Mouse (Mus musculus) stomach, adult 2 months (tissue): ENCODE measurements around the gene Spats1. TPM values are rescaled to one million over a fixed set of nuclear protein-coding genes. Genes with fewer than 3 reads are reported as not detected.

Source experiments
- polyA plus RNA-seq: library from polyadenylated mRNA; depleted of rRNA; stranded (reverse); fragments of >200 nt; gene quantifications from 2 replicates; pipeline ENCODE4 v1.2.3, GENCODE M21; 2012; rRNA removed

Gene Spats1
- not detected in 2 replicates for polyA plus RNA-seq

GRCm38 (mm10) chr17:45474669-45475465 lies at the start of gene Spats1:
Spats1 (minus strand) TSS chr17:45475415.

GRCm38 (mm10) chr17:45523263-45523662 lies 48.0 kb upstream of the Spats1 start, which contains the start of gene Tcte1:
Tcte1 (plus strand) TSS chr17:45523434.

GRCm38 (mm10) chr17:45506700-45507189 lies 31.5 kb upstream of the Spats1 start, which contains the start of gene Aars2:
Aars2 (plus strand) TSS chr17:45506841.

GRCm38 (mm10) chr17:45433419-45434261 lies 41.6 kb downstream of the Spats1 start, which contains the start of gene Cdc5l:
Cdc5l (minus strand) TSS chr17:45433737.

Other genes starting within 250 kb of the Spats1 start
- gene Cdc5l, start 41.7 kb downstream of the Spats1 start, polyA plus RNA-seq: 1.7 and 2.1 TPM in 2 replicates
- 7.3 and 9.6 TPM in 2 replicates for gene Aars2, start 31.4 kb upstream of the Spats1 start, polyA plus RNA-seq
- gene Tcte1, start 48.0 kb upstream of the Spats1 start, polyA plus RNA-seq: not detected in 2 replicates
- gene Tmem151b, start 74.3 kb upstream of the Spats1 start, polyA plus RNA-seq: 0.21 and 0.31 TPM in 2 replicates
- gene Nfkbie, start 80.3 kb upstream of the Spats1 start, polyA plus RNA-seq: 1.6 and 2.3 TPM in 2 replicates
- 50.4 and 107 TPM in 2 replicates for gene Slc35b2, start 88.5 kb upstream of the Spats1 start, polyA plus RNA-seq
- gene Hsp90ab1, start 97.9 kb upstream of the Spats1 start, polyA plus RNA-seq: 104 and 106 TPM in 2 replicates
- 32.4 and 42.7 TPM in 2 replicates for gene Slc29a1, start 124.2 kb upstream of the Spats1 start, polyA plus RNA-seq
- 0.87 TPM in 1 of 2 replicates, not detected in the other for gene Mymx, start 126.7 kb upstream of the Spats1 start, polyA plus RNA-seq
- gene Capn11, start 183.9 kb upstream of the Spats1 start, polyA plus RNA-seq: not detected in 2 replicates
- gene Mrpl14, start 210.9 kb upstream of the Spats1 start, polyA plus RNA-seq: 122 and 223 TPM in 2 replicates
- gene Tmem63b, start 211.5 kb upstream of the Spats1 start, polyA plus RNA-seq: 72.0 and 73.9 TPM in 2 replicates